Mouse (Mus musculus): Measurements from ENCODE around the gene A4galt. TPM values are rescaled to one million over a fixed set of nuclear protein-coding genes. Genes with fewer than 3 reads are reported as not detected.
A peak's percentile ranks its signal among the peaks of the same experiment; 100 is the strongest.

A4galt gene
- total RNA-seq, 4 experiments from 2014 or later, result 4.2 to 8.7 (median 5.8) TPM

- peak; percentile 73 for DNase-seq (ENCODE audit: low spot score)
Observed at GRCm38 (mm10) chr15:83226066-83226834, 25.3 kb downstream of the A4galt start.

GRCm38 (mm10) chr15:83224136-83224766 lies 27.3 kb downstream of the A4galt start:
- DNase-seq (ENCODE audit: low spot score), result peak; percentile 61

GRCm38 (mm10) chr15:83223208-83223962 lies 28.2 kb downstream of the A4galt start:
- peak; percentile 87 for DNase-seq (ENCODE audit: low spot score)

GRCm38 (mm10) chr15:83221721-83222120 lies 29.9 kb downstream of the A4galt start:
- DNase-seq (ENCODE audit: low spot score), result no peak

- DNase-seq (ENCODE audit: low spot score), result no peak
Observed at GRCm38 (mm10) chr15:83220368-83221013, 31.1 kb downstream of the A4galt start.

- DNase-seq (ENCODE audit: low spot score), result no peak
Observed at GRCm38 (mm10) chr15:83215322-83216216, 36.0 kb downstream of the A4galt start.

- DNase-seq (ENCODE audit: low spot score), result peak; percentile 77
Observed at GRCm38 (mm10) chr15:83210229-83210628, 41.3 kb downstream of the A4galt start.

GRCm38 (mm10) chr15:83209719-83210118 lies 41.9 kb downstream of the A4galt start:
- DNase-seq (ENCODE audit: low spot score), result no peak

- DNase-seq (ENCODE audit: low spot score), result no peak
Observed at GRCm38 (mm10) chr15:83209092-83209695, 42.4 kb downstream of the A4galt start.

GRCm38 (mm10) chr15:83204731-83205451 lies 46.7 kb downstream of the A4galt start:
- peak; percentile 74 for DNase-seq (ENCODE audit: low spot score)

- no peak for DNase-seq (ENCODE audit: low spot score)
Observed at GRCm38 (mm10) chr15:83202412-83202811, 49.2 kb downstream of the A4galt start.

- DNase-seq (ENCODE audit: low spot score), result no peak
Observed at GRCm38 (mm10) chr15:83193413-83193812, 58.2 kb downstream of the A4galt start.

- no peak for DNase-seq (ENCODE audit: low spot score)
Observed at GRCm38 (mm10) chr15:83182351-83182750, 69.2 kb downstream of the A4galt start.

- DNase-seq (ENCODE audit: low spot score), result no peak
Observed at GRCm38 (mm10) chr15:83181800-83182330, 69.7 kb downstream of the A4galt start.

- no peak for DNase-seq (ENCODE audit: low spot score)
Observed at GRCm38 (mm10) chr15:83180004-83180403, 71.6 kb downstream of the A4galt start.
